Mouse (Mus musculus) midbrain, embryonic 11.5 days (tissue): ENCODE results near the gene Rfx4. TPM values are rescaled to one million over a fixed set of nuclear protein-coding genes. Genes with fewer than 3 reads are reported as not detected.

Experiments
- ATAC-seq: fragments of 200-750 bp; cut with Nextera tagmentation; 2 replicates; pipeline ENCODE4 v1.8.0; 2017; ENCODE audit warnings: moderate TSS enrichment, moderate library complexity; ENCODE audit not compliant: low FRiP score
- DNase-seq: peaks from one replicate; pipeline ENCODE4 v3.0.0; 2015; ENCODE audit warnings: low spot score; ENCODE audit errors: missing footprints
- H3K27ac ChIP-seq: fragments of 300-500 bp; sonication (generic); 2 replicates; pipeline ENCODE4 v1.5.1; 2014; ENCODE audit warnings: low read depth, low read length
- H3K27me3 ChIP-seq: fragments of 300-500 bp; sonication (generic); 2 replicates; pipeline ENCODE4 v1.6.1; 2014; ENCODE audit warnings: mild to moderate bottlenecking, low read length, moderate library complexity, mixed read lengths; ENCODE audit not compliant: control insufficient read depth, insufficient read depth
- H3K36me3 ChIP-seq: fragments of 300-500 bp; sonication (generic); 2 replicates; pipeline ENCODE4 v1.6.1; 2014; ENCODE audit warnings: mild to moderate bottlenecking, low read length, moderate library complexity, mixed read lengths; ENCODE audit not compliant: control insufficient read depth, insufficient read depth
- H3K4me1 ChIP-seq: fragments of 300-500 bp; sonication (generic); 2 replicates; pipeline ENCODE4 v1.6.1; 2014; ENCODE audit warnings: low read length; ENCODE audit not compliant: control insufficient read depth, insufficient read depth
- H3K4me2 ChIP-seq: fragments of 300-500 bp; sonication (generic); 2 replicates; pipeline ENCODE4 v1.6.1; 2014; ENCODE audit warnings: mild to moderate bottlenecking, moderate library complexity
- H3K4me3 ChIP-seq: fragments of 300-500 bp; sonication (generic); 2 replicates; pipeline ENCODE4 v1.5.1; 2014; ENCODE audit warnings: low read depth, low read length
- H3K9ac ChIP-seq: fragments of 300-500 bp; sonication (generic); 2 replicates; pipeline ENCODE4 v1.6.1; 2014; ENCODE audit warnings: low read length
- H3K9me3 ChIP-seq: fragments of 300-500 bp; sonication (generic); 2 replicates; pipeline ENCODE4 v1.6.1; 2016; ENCODE audit warnings: low read length; ENCODE audit not compliant: control insufficient read depth
- WGBS: fragments of 180-500 bp; shearing (Covaris S2); extraction: QIAGEN DNeasy Blood & Tissue Kit; methylation state at CpG from one replicate; pipeline ENCODE4 v1.1.7; 2014; 5-methylcytosine and 5-hydroxymethylcytosine counted together
- polyA plus RNA-seq: library from polyadenylated mRNA; unstranded; fragments of >200 nt; fragmentation: Nextera tagmentation; extraction: Ambion mirVana; gene quantifications from 2 replicates; pipeline ENCODE4 v1.2.1, GENCODE M21; 2014

Gene Rfx4
- polyA plus RNA-seq, 1 experiment from 2014 or later, result 68.0 TPM

- ATAC-seq (no peak), DNase-seq (no peak)
- no peak overlapping the region for H3K27ac ChIP-seq
- H3K4me1 ChIP-seq, result peaks cover 10% of the 10 kb centered on the region
- H3K9me3 ChIP-seq, result no peaks in the 10 kb centered on the region
- no peaks in the 10 kb centered on the region for H3K27me3 ChIP-seq
- 88% methylated on average over 10 of the region's 10 CpGs for WGBS
- H3K9ac ChIP-seq, result no peak overlapping the region
- no peak overlapping the region for H3K4me2 ChIP-seq
- H3K4me3 ChIP-seq, result no peak overlapping the region
- peaks cover 2% of the 10 kb centered on the region; the same call in 1 of the 2 replicates for H3K36me3 ChIP-seq
Observed at GRCm38 (mm10) chr10:84768766-84769165, 12.9 kb downstream of the Rfx4 start.

DNA sequence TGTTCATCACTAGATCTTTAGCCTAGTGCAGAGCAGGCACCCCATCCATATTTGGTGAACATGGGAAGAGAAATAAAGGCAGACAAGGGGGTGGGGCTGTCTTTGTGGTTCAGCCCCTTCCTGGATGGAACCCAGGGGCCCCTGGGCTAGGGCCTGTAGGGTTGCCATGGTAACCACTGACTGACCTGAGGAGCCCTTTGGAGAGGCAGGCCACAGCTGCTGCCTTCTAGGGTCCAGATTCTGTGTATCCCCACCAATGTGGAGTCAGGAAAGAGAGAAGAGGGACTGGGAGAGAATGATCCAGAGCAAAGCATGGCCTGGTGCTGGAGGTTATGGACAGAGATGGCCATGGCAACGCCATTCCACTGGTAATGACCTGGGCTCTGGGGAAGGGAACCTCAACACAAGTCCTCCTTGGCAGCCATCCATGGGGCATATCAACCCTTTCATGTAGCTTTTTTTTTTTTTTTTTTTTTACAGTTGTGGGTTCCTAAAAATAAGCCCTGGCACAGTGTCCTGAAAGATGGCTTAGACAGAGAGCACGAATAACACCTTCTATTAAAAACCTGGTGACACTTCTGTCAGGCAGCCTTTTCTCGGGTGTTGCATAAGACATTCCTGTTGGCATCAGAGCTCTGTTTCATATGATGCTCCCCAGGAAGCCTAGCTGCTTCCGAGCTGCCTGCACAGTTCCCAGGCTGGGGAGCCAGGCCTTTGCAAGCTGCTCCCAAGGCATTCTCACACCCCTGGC is 16.7 kb downstream of the Rfx4 start:
- WGBS, result 86% methylated on average over 4 of the region's 4 CpGs
- no peak overlapping the region for H3K9ac ChIP-seq
- peak; percentile 82 for DNase-seq

DNA sequence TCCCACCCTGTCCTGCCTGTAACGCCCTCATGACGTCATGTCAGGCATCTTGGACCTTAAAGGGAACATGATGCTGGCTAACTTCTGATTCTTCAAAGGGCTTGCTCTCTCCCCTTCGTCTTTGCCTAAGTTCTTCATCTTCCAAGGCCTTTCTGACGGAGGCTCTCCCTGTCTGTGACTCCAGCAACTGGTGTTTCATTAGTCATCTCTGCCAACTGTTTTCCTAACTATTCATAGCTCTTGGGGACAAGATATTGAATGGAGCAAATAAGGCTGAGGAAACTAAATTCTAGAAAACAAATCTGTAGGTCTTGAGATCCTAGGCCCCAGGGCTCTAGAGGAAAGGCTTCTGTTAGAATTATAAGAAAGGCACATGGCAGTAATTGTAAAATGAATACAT is 18.0 kb downstream of the Rfx4 start:
- H3K9ac ChIP-seq, result no peak overlapping the region
- H3K36me3 ChIP-seq, result no peaks in the 10 kb centered on the region
- H3K4me1 ChIP-seq, result peaks cover 10% of the 10 kb centered on the region
- no peak overlapping the region for H3K4me2 ChIP-seq
- WGBS, result 92% methylated on average over 4 of the region's 4 CpGs
- ATAC-seq, result no peak
- no peak overlapping the region for H3K27ac ChIP-seq
- no peak overlapping the region for H3K4me3 ChIP-seq
- H3K27me3 ChIP-seq, result no peaks in the 10 kb centered on the region
- H3K9me3 ChIP-seq, result no peaks in the 10 kb centered on the region
- DNase-seq, result no peak

More for the DNA sequence above, 16.7 kb downstream of the Rfx4 start:
- Histone ChIP-seq H3K4me1 (peaks cover 10% of the 10 kb centered on the region), H3K27ac (no peak overlapping the region), H3K4me3 (no peak overlapping the region), H3K4me2 (no peak overlapping the region), H3K36me3 (no peaks in the 10 kb centered on the region), H3K9me3 (no peaks in the 10 kb centered on the region), H3K27me3 (no peaks in the 10 kb centered on the region)
- peak; percentile 59 for ATAC-seq

- Histone ChIP-seq H3K27ac (no peak overlapping the region), H3K4me1 (peaks cover 10% of the 10 kb centered on the region), H3K4me3 (no peak overlapping the region), H3K9ac (no peak overlapping the region), H3K27me3 (no peaks in the 10 kb centered on the region), H3K4me2 (no peak overlapping the region), H3K36me3 (no peaks in the 10 kb centered on the region), H3K9me3 (no peaks in the 10 kb centered on the region)
- DNase-seq (no peak), ATAC-seq (no peak)
- WGBS, result 93% methylated on average over 12 of the region's 12 CpGs
Observed at GRCm38 (mm10) chr10:84774573-84774972, 18.7 kb downstream of the Rfx4 start.

GRCm38 (mm10) chr10:84777109-84777508 is 21.2 kb downstream of the Rfx4 start:
- no peak overlapping the region for H3K4me3 ChIP-seq
- peaks cover 3% of the 10 kb centered on the region; the same call in 1 of the 2 replicates for H3K4me1 ChIP-seq
- DNase-seq (no peak), ATAC-seq (no peak; the same call in 1 of the 2 replicates)
- H3K27me3 ChIP-seq, result no peaks in the 10 kb centered on the region
- H3K4me2 ChIP-seq, result no peak overlapping the region
- no peak overlapping the region for H3K9ac ChIP-seq
- H3K36me3 ChIP-seq, result 0 out of 2 replicates have a peak, but pooled peaks cover 9% of the 10 kb centered on the region
- no peak overlapping the region for H3K27ac ChIP-seq
- no peaks in the 10 kb centered on the region for H3K9me3 ChIP-seq
- 73% methylated on average over 5 of the region's 5 CpGs for WGBS

GRCm38 (mm10) chr10:84777974-84778373 is 22.1 kb downstream of the Rfx4 start:
- no peak for DNase-seq
- H3K9ac ChIP-seq, result no peak overlapping the region
- 86% methylated on average over 7 of the region's 7 CpGs for WGBS
- no peaks in the 10 kb centered on the region for H3K27me3 ChIP-seq
- H3K4me1 ChIP-seq, result no peaks in the 10 kb centered on the region
- no peak overlapping the region for H3K4me3 ChIP-seq
- H3K36me3 ChIP-seq, result 0 out of 2 replicates have a peak, but pooled peaks cover 9% of the 10 kb centered on the region
- no peak for ATAC-seq
- H3K4me2 ChIP-seq, result no peak overlapping the region
- no peaks in the 10 kb centered on the region for H3K9me3 ChIP-seq
- H3K27ac ChIP-seq, result no peak overlapping the region

GRCm38 (mm10) chr10:84780828-84781227 is 25.0 kb downstream of the Rfx4 start:
- no peak for DNase-seq
- Histone ChIP-seq H3K4me2 (no peak overlapping the region), H3K27ac (no peak overlapping the region), H3K9me3 (no peaks in the 10 kb centered on the region), H3K4me1 (no peaks in the 10 kb centered on the region), H3K9ac (no peak overlapping the region), H3K36me3 (0 out of 2 replicates have a peak, but pooled peaks cover 9% of the 10 kb centered on the region), H3K27me3 (no peaks in the 10 kb centered on the region), H3K4me3 (no peak overlapping the region)
- 91% methylated on average over 4 of the region's 4 CpGs for WGBS
- no peak for ATAC-seq

- no peak overlapping the region for H3K4me2 ChIP-seq
- no peaks in the 10 kb centered on the region for H3K27me3 ChIP-seq
- no peak overlapping the region for H3K9ac ChIP-seq
- WGBS, result 86% methylated on average over 4 of the region's 4 CpGs
- ATAC-seq (no peak), DNase-seq (no peak)
- H3K4me1 ChIP-seq, result no peaks in the 10 kb centered on the region; the same call in 1 of the 2 replicates
- no peak overlapping the region for H3K4me3 ChIP-seq
- H3K9me3 ChIP-seq, result no peaks in the 10 kb centered on the region
- H3K36me3 ChIP-seq, result peaks cover 10% of the 10 kb centered on the region; the same call in 1 of the 2 replicates
- H3K27ac ChIP-seq, result no peak overlapping the region
Observed at GRCm38 (mm10) chr10:84785339-84785738, 29.5 kb downstream of the Rfx4 start.

DNA sequence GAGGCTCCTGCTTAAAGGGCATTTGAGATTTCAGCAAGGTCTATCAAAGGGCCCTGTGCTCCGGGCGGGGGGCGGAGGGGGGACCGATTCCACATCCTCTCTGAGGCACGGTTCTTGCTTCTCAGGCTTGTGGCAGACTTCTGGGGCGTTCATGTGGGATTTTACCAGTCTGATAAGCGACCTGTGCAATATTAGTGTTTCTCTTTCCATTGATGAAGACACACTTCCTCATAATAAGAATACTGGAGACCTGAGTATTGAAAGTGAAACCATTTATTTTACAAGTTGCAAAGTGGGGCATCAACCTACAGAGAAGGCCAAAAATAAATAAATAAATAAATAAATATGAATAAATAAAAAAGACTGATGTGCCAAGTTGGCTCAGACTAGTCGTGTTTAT is 34.5 kb downstream of the Rfx4 start:
- ATAC-seq (no peak), DNase-seq (no peak)
- 96% methylated on average over 8 of the region's 8 CpGs for WGBS
- Histone ChIP-seq H3K27me3 (no peaks in the 10 kb centered on the region), H3K27ac (no peak overlapping the region), H3K4me1 (peaks cover 9% of the 10 kb centered on the region), H3K9ac (no peak overlapping the region), H3K4me3 (no peak overlapping the region), H3K4me2 (no peak overlapping the region), H3K9me3 (no peaks in the 10 kb centered on the region), H3K36me3 (peaks cover 5% of the 10 kb centered on the region; the same call in 1 of the 2 replicates)
